Mouse (Mus musculus) CH12.LX (cell line): ENCODE measurements around the gene Clcn7.

Experiments used
- CTCF ChIP-seq, 2 experiments: IDR thresholded peaks in 1 of 2; conservative IDR thresholded peaks in 1 of 2; 2 replicates each; pipeline ENCODE4 v1.5.1; 2011 to 2012; ENCODE audit warnings: low read depth in 2 of 2, low read length in 2 of 2, improper control_type of control experiment in 1 of 2, inconsistent platforms in 1 of 2, mild to moderate bottlenecking in 1 of 2, moderate library complexity in 1 of 2
- E2F4 ChIP-seq: IDR thresholded peaks from 2 replicates; pipeline ENCODE4 v1.6.1; 2011; ENCODE audit warnings: low read depth, low read length, improper control_type of control experiment; ENCODE audit not compliant: insufficient replicate concordance
- EP300 ChIP-seq: IDR thresholded peaks from 2 replicates; pipeline ENCODE4 v1.6.1; 2011; ENCODE audit warnings: low read length, improper control_type of control experiment
- KAT2A ChIP-seq: IDR thresholded peaks from 2 replicates; pipeline ENCODE4 v1.6.1; 2012; ENCODE audit warnings: low read length, improper control_type of control experiment, inconsistent platforms; ENCODE audit not compliant: insufficient replicate concordance
- MXI1 ChIP-seq: IDR thresholded peaks from 2 replicates; pipeline ENCODE4 v1.6.1; 2011; ENCODE audit warnings: mild to moderate bottlenecking, low read depth, low read length, improper control_type of control experiment
- POLR2A ChIP-seq: IDR thresholded peaks from 2 replicates; pipeline ENCODE4 v1.6.1; 2011; ENCODE audit warnings: low read depth, mild to moderate bottlenecking, improper control_type of control experiment, low read length
- RAD21 ChIP-seq: IDR thresholded peaks from 2 replicates; pipeline ENCODE4 v1.6.1; 2011; ENCODE audit warnings: low read depth, mild to moderate bottlenecking, low read length, improper control_type of control experiment, moderate library complexity
- SIN3A ChIP-seq: IDR thresholded peaks from 2 replicates; pipeline ENCODE4 v1.6.1; 2012; ENCODE audit warnings: low read length, improper control_type of control experiment, inconsistent platforms
- TCF12 ChIP-seq: IDR thresholded peaks from 2 replicates; pipeline ENCODE4 v1.6.1; 2014; ENCODE audit warnings: low read depth, mild to moderate bottlenecking, inconsistent platforms, low read length, improper control_type of control experiment
- UBTF ChIP-seq: IDR thresholded peaks from 2 replicates; pipeline ENCODE4 v1.6.1; 2012; ENCODE audit warnings: low read depth, mild to moderate bottlenecking, inconsistent platforms, low read length, improper control_type of control experiment, moderate library complexity

DNA sequence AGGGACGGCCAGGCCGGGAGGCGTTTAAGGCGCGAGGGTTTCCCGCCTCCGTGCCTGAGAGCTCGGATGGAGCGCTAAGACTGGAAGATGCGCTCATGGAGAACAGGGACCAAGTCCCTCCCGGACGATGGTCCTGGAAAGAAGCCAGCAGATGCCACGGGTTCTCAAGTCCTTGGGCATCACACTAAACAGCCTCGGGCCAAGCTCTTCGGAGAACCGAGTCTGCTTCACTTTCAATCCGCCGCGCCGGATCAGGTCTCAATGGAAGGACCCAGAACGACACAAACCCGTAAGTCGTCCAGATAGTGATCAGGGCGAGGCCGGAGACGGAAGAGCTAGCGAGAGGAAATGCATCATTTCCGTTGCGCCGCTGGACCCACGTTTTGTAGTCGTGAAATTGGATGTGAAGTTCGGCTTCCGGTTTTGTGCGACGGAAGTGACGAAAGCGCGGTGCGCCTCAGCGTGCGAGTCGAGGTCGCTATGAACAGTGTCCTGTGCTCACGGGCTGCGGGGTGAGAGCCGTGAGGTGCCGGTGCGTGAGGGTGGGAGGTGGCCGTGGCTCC, 51.0 kb downstream of the Clcn7 start, which contains the start of gene BC003965:
- TF ChIP-seq CTCF (conservative IDR thresholded peaks at IDR 0.05 in 1 of 2, IDR thresholded peaks at IDR 0.05 in 1 of 2; ENCODE audit: low read depth in 2 of 2, low read length in 2 of 2) = no peak
- TF ChIP-seq EP300 = no peak
- TF ChIP-seq E2F4 = 0 out of 2 replicates have a peak, but pooled peaks have one; percentile 20
- peak; percentile 99 for TF ChIP-seq SIN3A
- peak; percentile 98 for TF ChIP-seq MXI1
- TF ChIP-seq RAD21 = no peak
- TF ChIP-seq POLR2A = peak; percentile 97
- TF ChIP-seq KAT2A = peak; percentile 97
- TF ChIP-seq TCF12 = peak; percentile 94
- no peak for TF ChIP-seq UBTF
